Mouse (Mus musculus) megakaryocyte, adult 5-6 weeks (primary cell): ENCODE data around the gene Vegfa. TPM values are rescaled to one million over a fixed set of nuclear protein-coding genes. Genes with fewer than 3 reads are reported as not detected.

Source experiments
- total RNA-seq, 2 experiments: library from RNA; stranded (forward) in 1 of 2; stranded (reverse) in 1 of 2; fragments of 153-499, 151-499 nt in 1 of 2; fragments of 221-1000, 200-1000 nt in 1 of 2; gene quantifications; 2 replicates each; pipeline versions ENCODE4 v1.2.3 to v1.2.4; 2015 to 2017

The Vegfa gene
- total RNA-seq, 2 experiments from 2014 or later, result 4.8 to 5.6 TPM

Other genes with a start within 250 kb of the Vegfa start
- 35.5 and 46.1 TPM in 2 replicates for gene Mrps18a, start 78.6 kb upstream of the Vegfa start, total RNA-seq (2015)
- 28.7 and 39.4 TPM in 2 replicates for gene Mrps18a, start 78.6 kb upstream of the Vegfa start, total RNA-seq (2017)
- gene Rsph9, start 111.8 kb upstream of the Vegfa start, total RNA-seq (2015), result not detected in 2 replicates
- gene Rsph9, start 111.8 kb upstream of the Vegfa start, total RNA-seq (2017), result not detected in 2 replicates
- 20.5 and 20.6 TPM in 2 replicates for gene Mad2l1bp, start 121.2 kb upstream of the Vegfa start, total RNA-seq (2015)
- 9.5 and 9.9 TPM in 2 replicates for gene Mad2l1bp, start 121.2 kb upstream of the Vegfa start, total RNA-seq (2017)
- 29.3 and 30.2 TPM in 2 replicates for gene Gtpbp2, start 128.7 kb upstream of the Vegfa start, total RNA-seq (2015)
- 47.9 and 49.6 TPM in 2 replicates for gene Gtpbp2, start 128.7 kb upstream of the Vegfa start, total RNA-seq (2017)
- 14.2 and 18.2 TPM in 2 replicates for gene Polh, start 170.3 kb upstream of the Vegfa start, total RNA-seq (2015)
- 28.5 and 31.8 TPM in 2 replicates for gene Polh, start 170.3 kb upstream of the Vegfa start, total RNA-seq (2017)
- 16.8 and 21.0 TPM in 2 replicates for gene Xpo5, start 170.4 kb upstream of the Vegfa start, total RNA-seq (2015)
- 25.1 and 26.6 TPM in 2 replicates for gene Xpo5, start 170.4 kb upstream of the Vegfa start, total RNA-seq (2017)
- 22.5 and 27.8 TPM in 2 replicates for gene Polr1c, start 215.7 kb upstream of the Vegfa start, total RNA-seq (2015)
- 21.4 and 22.4 TPM in 2 replicates for gene Polr1c, start 215.7 kb upstream of the Vegfa start, total RNA-seq (2017)
- 53.9 and 55.1 TPM in 2 replicates for gene Yipf3, start 215.7 kb upstream of the Vegfa start, total RNA-seq (2015)
- gene Yipf3, start 215.7 kb upstream of the Vegfa start, total RNA-seq (2017), result 30.1 and 35.8 TPM in 2 replicates
- 0.34 and 1.2 TPM in 2 replicates for gene Lrrc73, start 221.2 kb upstream of the Vegfa start, total RNA-seq (2015)
- 0.33 TPM in 1 of 2 replicates, not detected in the other for gene Lrrc73, start 221.2 kb upstream of the Vegfa start, total RNA-seq (2017)